Mouse (Mus musculus) ES-Bruce4 (cell line): ENCODE results near the gene Espl1.

Experiments
- CTCF ChIP-seq: IDR thresholded peaks from one replicate; pipeline ENCODE4 v1.8.1; 2011; ENCODE audit warnings: low read depth, low read length
- POLR2A ChIP-seq: IDR thresholded peaks from one replicate; pipeline ENCODE4 v1.8.1; 2011; ENCODE audit warnings: low read length; ENCODE audit not compliant: insufficient read depth

GRCm38 (mm10) chr15:102346444-102346843, 50.4 kb downstream of the Espl1 start:
- no peak for TF ChIP-seq POLR2A
- TF ChIP-seq CTCF: no peak
